Mouse (Mus musculus): ENCODE measurements around the gene Inpp5b.

DNA sequence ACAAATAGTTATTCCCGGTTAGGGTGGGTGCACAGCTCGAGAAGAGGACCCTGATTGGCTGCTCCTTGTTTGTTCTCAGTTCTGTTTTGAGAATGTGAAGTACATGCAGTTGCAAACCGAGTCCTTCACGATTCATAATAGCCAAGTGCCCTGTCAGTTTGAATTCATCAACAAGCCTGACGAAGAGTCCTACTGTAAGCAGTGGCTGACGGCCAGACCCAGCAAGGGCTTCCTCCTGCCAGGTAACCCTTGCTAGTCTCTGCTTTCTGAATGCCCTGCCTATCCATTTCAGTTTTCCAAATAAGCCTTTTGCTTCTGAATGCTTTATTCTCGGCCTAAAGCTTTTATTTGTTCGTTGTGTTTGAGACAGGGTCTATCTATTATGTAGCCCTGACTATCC, 50.5 kb downstream of the Inpp5b start:
- TF ChIP-seq EP300 (IDR thresholded peaks at IDR 0.05; ENCODE audit: insufficient read depth, low read depth, low read length) = no peak
- TF ChIP-seq CTCF (IDR thresholded peaks at IDR 0.05; ENCODE audit: low read depth, low read length) = no peak
